Mouse (Mus musculus): Measurements from ENCODE around the gene Akap1.

Akap1 gene

GRCm38 (mm10) chr11:88864458-88865197 lies at the start of gene Akap1:
Akap1 (minus strand) TSS chr11:88864586.
- 2% methylated on average over 60 of the region's 60 CpGs for WGBS

- WGBS = 71% methylated on average over 8 of the region's 8 CpGs
Observed at GRCm38 (mm10) chr11:88909388-88910036, 45.1 kb upstream of the Akap1 start.

- WGBS = 81% methylated on average over 1 of the region's 1 CpGs
Observed at GRCm38 (mm10) chr11:88908557-88909211, 44.3 kb upstream of the Akap1 start.

- WGBS = 97% methylated on average over 7 of the region's 7 CpGs
Observed at GRCm38 (mm10) chr11:88907886-88908285, 43.5 kb upstream of the Akap1 start.

GRCm38 (mm10) chr11:88905621-88906020 lies 41.2 kb upstream of the Akap1 start:
- WGBS = 63% methylated on average over 2 of the region's 2 CpGs

GRCm38 (mm10) chr11:88904080-88904479 lies 39.7 kb upstream of the Akap1 start:
- WGBS = 64% methylated on average over 2 of the region's 2 CpGs

GRCm38 (mm10) chr11:88902762-88903161 lies 38.4 kb upstream of the Akap1 start:
- 64% methylated on average over 6 of the region's 6 CpGs for WGBS

GRCm38 (mm10) chr11:88901341-88901802 lies 37.0 kb upstream of the Akap1 start:
- WGBS = 52% methylated on average over 7 of the region's 7 CpGs

GRCm38 (mm10) chr11:88899561-88899960 lies 35.2 kb upstream of the Akap1 start:
- WGBS = 88% methylated on average over 6 of the region's 6 CpGs

- WGBS = 84% methylated on average over 4 of the region's 4 CpGs
Observed at GRCm38 (mm10) chr11:88898380-88898763, 34.0 kb upstream of the Akap1 start.

- 67% methylated on average over 15 of the region's 15 CpGs for WGBS
Observed at GRCm38 (mm10) chr11:88897624-88898379, 33.4 kb upstream of the Akap1 start.

GRCm38 (mm10) chr11:88895800-88896232 lies 31.4 kb upstream of the Akap1 start:
- WGBS = 31% methylated on average over 39 of the region's 39 CpGs

GRCm38 (mm10) chr11:88895235-88895634 lies 30.8 kb upstream of the Akap1 start:
- 51% methylated on average over 17 of the region's 20 CpGs for WGBS

- 95% methylated on average over 12 of the region's 14 CpGs for WGBS
Observed at GRCm38 (mm10) chr11:88894279-88894678, 29.9 kb upstream of the Akap1 start.

- 100% methylated on average over 2 of the region's 8 CpGs for WGBS
Observed at GRCm38 (mm10) chr11:88893501-88893900, 29.1 kb upstream of the Akap1 start.

GRCm38 (mm10) chr11:88892789-88893188 lies 28.4 kb upstream of the Akap1 start:
- 96% methylated on average over 23 of the region's 24 CpGs for WGBS

- WGBS = 94% methylated on average over 17 of the region's 24 CpGs
Observed at GRCm38 (mm10) chr11:88891921-88892561, 27.7 kb upstream of the Akap1 start.

- 96% methylated on average over 10 of the region's 12 CpGs for WGBS
Observed at GRCm38 (mm10) chr11:88891446-88891845, 27.1 kb upstream of the Akap1 start.

GRCm38 (mm10) chr11:88890904-88891303 lies 26.5 kb upstream of the Akap1 start:
- 94% methylated on average over 8 of the region's 11 CpGs for WGBS

GRCm38 (mm10) chr11:88888996-88889395 lies 24.6 kb upstream of the Akap1 start:
- 93% methylated on average over 2 of the region's 2 CpGs for WGBS

GRCm38 (mm10) chr11:88884376-88885065 lies 20.1 kb upstream of the Akap1 start:
- 51% methylated on average over 8 of the region's 8 CpGs for WGBS

Data from cerebral cortex, adult 2 months (tissue).